Mouse (Mus musculus): ENCODE measurements around the gene Dhodh.

DNA sequence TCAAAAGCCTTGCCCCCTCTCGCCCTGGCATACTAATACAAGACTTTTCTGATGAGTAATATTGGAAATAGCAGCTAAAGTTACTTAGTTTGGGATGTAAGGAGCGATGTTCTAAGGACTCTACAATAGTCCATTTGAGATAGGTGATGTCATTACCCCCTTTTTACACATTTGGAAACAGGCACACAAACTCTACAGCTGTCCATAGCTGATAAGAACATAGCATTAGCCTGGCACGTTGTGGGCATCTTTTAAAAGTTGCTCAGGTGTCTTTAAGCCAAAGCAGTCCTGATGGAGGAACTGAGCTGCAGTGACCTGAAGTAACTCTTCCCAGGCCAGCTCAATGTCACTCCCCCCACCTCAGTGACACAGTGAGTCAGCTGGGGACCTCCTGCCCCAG, 17.1 kb downstream of the Dhodh start:
- TF ChIP-seq CTCF (IDR thresholded peaks at IDR 0.05; ENCODE audit: low read depth) = no peak
- no peak for TF ChIP-seq EP300 (IDR thresholded peaks at IDR 0.05; ENCODE audit: low read depth)
